Mouse (Mus musculus) c-Kit-positive CD71-positive TER-119-negative erythroid progenitor cells, embryonic 14.5 days (primary cell): ENCODE data around the gene Cyfip2.

Experiments
- DNase-seq: peaks from one replicate; pipeline ENCODE4 v3.0.0-alpha.2; 2013; ENCODE audit warnings: low read depth

Cyfip2 gene

GRCm38 (mm10) chr11:46233966-46234365 is 78.7 kb downstream of the Cyfip2 start:
- no peak for DNase-seq

GRCm38 (mm10) chr11:46232803-46233202 is 79.9 kb downstream of the Cyfip2 start:
- DNase-seq, result no peak

- DNase-seq, result no peak
Measured at GRCm38 (mm10) chr11:46230184-46230583, 82.5 kb downstream of the Cyfip2 start.

GRCm38 (mm10) chr11:46225345-46225744 is 87.3 kb downstream of the Cyfip2 start:
- no peak for DNase-seq

- no peak for DNase-seq
Measured at GRCm38 (mm10) chr11:46223575-46223974, 89.1 kb downstream of the Cyfip2 start.

GRCm38 (mm10) chr11:46220211-46220610 is 92.4 kb downstream of the Cyfip2 start:
- no peak for DNase-seq

GRCm38 (mm10) chr11:46219380-46219779 is 93.3 kb downstream of the Cyfip2 start:
- no peak for DNase-seq

- DNase-seq, result no peak
Measured at GRCm38 (mm10) chr11:46218584-46218983, 94.1 kb downstream of the Cyfip2 start.

- DNase-seq, result no peak
Measured at GRCm38 (mm10) chr11:46217686-46218085, 95.0 kb downstream of the Cyfip2 start.

- DNase-seq, result peak; percentile 70
Measured at GRCm38 (mm10) chr11:46216669-46217068, 96.0 kb downstream of the Cyfip2 start.

GRCm38 (mm10) chr11:46215354-46215753 is 97.3 kb downstream of the Cyfip2 start:
- peak; percentile 68 for DNase-seq

GRCm38 (mm10) chr11:46214368-46215230 is 98.1 kb downstream of the Cyfip2 start:
- DNase-seq, result no peak

GRCm38 (mm10) chr11:46213844-46214243 is 98.8 kb downstream of the Cyfip2 start:
- DNase-seq, result no peak

- no peak for DNase-seq
Measured at GRCm38 (mm10) chr11:46211858-46212257, 100.8 kb downstream of the Cyfip2 start.

- DNase-seq, result no peak
Measured at GRCm38 (mm10) chr11:46209884-46210283, 102.8 kb downstream of the Cyfip2 start.

GRCm38 (mm10) chr11:46205639-46206409 is 106.8 kb downstream of the Cyfip2 start:
- DNase-seq, result no peak

- no peak for DNase-seq
Measured at GRCm38 (mm10) chr11:46204841-46205240, 107.8 kb downstream of the Cyfip2 start.

GRCm38 (mm10) chr11:46202547-46202887 is 110.1 kb downstream of the Cyfip2 start:
- DNase-seq, result no peak

- no peak for DNase-seq
Measured at GRCm38 (mm10) chr11:46201636-46202546, 110.8 kb downstream of the Cyfip2 start.

GRCm38 (mm10) chr11:46200664-46201063 is 112.0 kb downstream of the Cyfip2 start:
- no peak for DNase-seq

- no peak for DNase-seq
Measured at GRCm38 (mm10) chr11:46194175-46194574, 118.5 kb downstream of the Cyfip2 start.

- no peak for DNase-seq
Measured at GRCm38 (mm10) chr11:46188283-46188682, 124.4 kb downstream of the Cyfip2 start.
